Mouse (Mus musculus): Measurements from ENCODE around the gene Nuak2.

DNA sequence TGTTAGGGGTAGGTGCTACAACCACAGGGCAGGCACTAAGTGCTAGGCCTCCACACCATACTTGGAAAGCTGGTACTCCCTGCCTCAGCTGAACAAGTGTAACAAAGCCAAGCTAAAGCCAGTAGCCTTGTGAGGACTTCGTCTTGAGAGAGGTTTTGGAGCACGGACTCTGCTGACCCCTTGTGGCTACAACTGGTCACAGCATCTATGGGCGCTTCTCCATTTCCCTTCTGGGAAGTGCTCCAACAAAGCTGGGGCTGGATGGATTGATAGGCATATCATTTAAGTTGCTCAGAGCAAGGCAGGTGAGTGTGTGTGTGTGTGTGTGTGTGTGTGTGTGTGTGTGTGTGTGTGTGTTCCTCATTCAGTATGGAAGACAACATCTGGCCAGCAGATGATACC lies 39.9 kb downstream of the Nuak2 start:
- TF ChIP-seq CTCF (IDR thresholded peaks at IDR 0.05; ENCODE audit: borderline replicate concordance, extremely low read depth, insufficient read depth, insufficient read length) (peak; percentile 99), POLR2A (IDR thresholded peaks at IDR 0.05; ENCODE audit: borderline replicate concordance, extremely low read depth, insufficient read depth, insufficient read length, poor library complexity, severe bottlenecking) (no peak)

Data from brain, embryonic 14.5 days (tissue).